Mouse (Mus musculus): ENCODE results near the gene Gpr25. TPM values are rescaled to one million over a fixed set of nuclear protein-coding genes. Genes with fewer than 3 reads are reported as not detected.

The Gpr25 gene
- polyA plus RNA-seq, 1 experiment from 2014 or later: not detected

Other genes with a start within 250 kb of the Gpr25 start
- gene Ascl5, start 210.1 kb downstream of the Gpr25 start, polyA plus RNA-seq (2015; fragmentation: Nextera tagmentation; extraction: Ambion mirVana): not detected in 2 replicates
- gene Cacna1s, start 208.1 kb downstream of the Gpr25 start, polyA plus RNA-seq (2015; fragmentation: Nextera tagmentation; extraction: Ambion mirVana): 0.36 TPM in 2 replicates
- 2.2 TPM in 2 replicates for gene Kif21b, start 129.5 kb downstream of the Gpr25 start, polyA plus RNA-seq (2015; fragmentation: Nextera tagmentation; extraction: Ambion mirVana)
- gene Mroh3, start 48.0 kb downstream of the Gpr25 start, polyA plus RNA-seq (2015; fragmentation: Nextera tagmentation; extraction: Ambion mirVana): 0.17 and 0.40 TPM in 2 replicates
- 20.2 and 22.2 TPM in 2 replicates for gene Inava, start 26.6 kb downstream of the Gpr25 start, polyA plus RNA-seq (2015; fragmentation: Nextera tagmentation; extraction: Ambion mirVana)
- 9.0 and 9.2 TPM in 2 replicates for gene Camsap2, start 85.2 kb upstream of the Gpr25 start, polyA plus RNA-seq (2015; fragmentation: Nextera tagmentation; extraction: Ambion mirVana)
- 17.8 and 19.9 TPM in 2 replicates for gene Ddx59, start 154.4 kb upstream of the Gpr25 start, polyA plus RNA-seq (2015; fragmentation: Nextera tagmentation; extraction: Ambion mirVana)
- gene Kif14, start 205.5 kb upstream of the Gpr25 start, polyA plus RNA-seq (2015; fragmentation: Nextera tagmentation; extraction: Ambion mirVana): 4.7 and 6.7 TPM in 2 replicates

Measured in kidney, embryonic 16.5 days (tissue).